18 mouse cellular contexts compared by ENCODE assay signal in the genomic region with DNA sequence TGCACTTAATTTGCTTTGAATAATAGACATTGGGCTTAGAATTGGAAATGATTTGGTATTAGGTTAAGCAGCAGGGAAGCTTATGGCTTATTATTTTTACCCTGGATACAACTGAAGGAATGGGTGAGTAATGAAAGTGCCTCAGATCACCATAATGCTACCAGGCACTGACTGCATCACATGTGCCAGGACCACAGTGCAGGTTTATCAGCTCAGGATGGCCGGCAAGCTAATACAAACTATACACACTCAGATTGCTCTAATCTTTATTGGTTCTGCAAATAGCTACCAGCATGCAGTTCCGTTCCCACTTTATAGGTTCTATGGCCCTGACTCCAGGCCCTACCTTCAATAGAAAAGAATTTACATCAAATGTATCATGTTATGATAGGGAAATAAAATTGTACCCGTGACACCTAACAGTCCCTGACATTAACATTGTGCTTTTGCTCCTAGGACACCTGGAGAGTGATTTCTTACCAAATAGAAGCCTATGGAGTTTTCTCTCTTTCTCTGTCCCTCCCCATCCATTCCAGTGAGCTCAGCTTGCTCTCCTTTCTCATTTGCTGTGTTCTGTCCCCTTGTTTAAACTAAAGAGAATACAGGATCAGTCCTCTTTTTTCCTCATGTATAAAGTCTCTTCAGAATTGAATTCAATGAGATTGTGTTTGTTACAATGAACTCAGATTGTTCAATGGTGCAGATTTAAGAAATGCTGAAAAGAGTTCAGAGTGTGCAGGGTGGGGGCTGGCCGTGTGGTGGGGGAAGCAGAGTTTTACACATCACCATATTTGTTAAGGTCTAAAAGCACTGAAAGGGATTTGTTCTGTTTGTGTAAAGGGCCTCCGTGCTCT.
DNase-seq lines count a peak whose midpoint lies in the region; ATAC-seq and TF ChIP-seq lines count a peak whose summit lies in the region.
"Had no signal": no experiment of that assay in that cellular context is flagged by ENCODE, and none has a peak within 500 bp of the region (broad histone marks: within the 10 kb centered on the region; RNA-seq: fewer than 3 reads in every experiment).

No protein-coding gene starts in this region.

- no peaks in the 10 kb centered on the region for H3K27me3 ChIP-seq in forebrain, embryonic 10.5 days (ENCODE audit: poor library complexity, severe bottlenecking)
- no peaks in the 10 kb centered on the region for H3K27me3 ChIP-seq in forebrain, postnatal 0 days (ENCODE audit: insufficient read depth, low read length)
- no peaks in the 10 kb centered on the region for H3K27me3 ChIP-seq in intestine, postnatal 0 days (replicated peaks; ENCODE audit: control insufficient read depth, insufficient read depth, low read length)
- H3K27me3 ChIP-seq in liver, postnatal 0 days (ENCODE audit: insufficient read depth, low read length): no peaks in the 10 kb centered on the region
- no peaks in the 10 kb centered on the region for H3K27me3 ChIP-seq in liver, embryonic 11.5 days (replicated peaks; ENCODE audit: control insufficient read depth, insufficient read depth, low read length)
- H3K27me3 ChIP-seq: CH12.LX; embryonic facial prominence, embryonic 15.5 days; liver, embryonic 15.5 days had no signal

- H3K27ac ChIP-seq in layer of hippocampus, adult 2 months: peak overlapping the region; percentile 28
- H3K27ac ChIP-seq in forebrain, embryonic 10.5 days: peak overlapping the region; percentile 70
- no peak overlapping the region for H3K27ac ChIP-seq in forebrain, postnatal 0 days (ENCODE audit: low read depth, low read length)
- no peak overlapping the region for H3K27ac ChIP-seq in intestine, postnatal 0 days (ENCODE audit: low read depth, low read length)
- H3K27ac ChIP-seq in liver, postnatal 0 days (ENCODE audit: low read depth): no peak overlapping the region
- H3K27ac ChIP-seq in liver, embryonic 11.5 days (ENCODE audit: low read depth, low read length): no peak overlapping the region
- H3K27ac ChIP-seq: embryonic facial prominence, embryonic 15.5 days; kidney, postnatal 0 days; limb, embryonic 13.5 days; liver, embryonic 15.5 days had no signal

- H3K4me3 ChIP-seq in layer of hippocampus, adult 2 months: no peak overlapping the region
- H3K4me3 ChIP-seq in forebrain, embryonic 10.5 days: no peak overlapping the region
- no peak overlapping the region for H3K4me3 ChIP-seq in forebrain, postnatal 0 days (ENCODE audit: low read depth, low read length)
- no peak overlapping the region for H3K4me3 ChIP-seq in intestine, postnatal 0 days (ENCODE audit: low read depth, low read length)
- no peak overlapping the region for H3K4me3 ChIP-seq in liver, postnatal 0 days (ENCODE audit: low read depth, low read length)
- H3K4me3 ChIP-seq in liver, embryonic 11.5 days (ENCODE audit: low read depth, low read length): no peak overlapping the region
- H3K4me3 ChIP-seq: embryonic facial prominence, embryonic 15.5 days; limb, embryonic 13.5 days; liver, embryonic 15.5 days had no signal

- no peak for TF ChIP-seq EP300 in liver, postnatal 0 days (IDR thresholded peaks at IDR 0.05; ENCODE audit: low read depth)

- H3K36me3 ChIP-seq in forebrain, embryonic 10.5 days (replicated peaks): no peaks in the 10 kb centered on the region
- no peaks in the 10 kb centered on the region for H3K36me3 ChIP-seq in forebrain, postnatal 0 days (ENCODE audit: insufficient read depth)
- no peaks in the 10 kb centered on the region for H3K36me3 ChIP-seq in intestine, postnatal 0 days (ENCODE audit: control insufficient read depth, insufficient read depth)
- H3K36me3 ChIP-seq in liver, postnatal 0 days (replicated peaks; ENCODE audit: insufficient read depth, low read length): no peaks in the 10 kb centered on the region
- H3K36me3 ChIP-seq in liver, embryonic 11.5 days (ENCODE audit: control insufficient read depth, insufficient read depth, low read length): no peaks in the 10 kb centered on the region
- H3K36me3 ChIP-seq: embryonic facial prominence, embryonic 15.5 days; limb, embryonic 13.5 days; liver, embryonic 15.5 days had no signal

- WGBS in forebrain, embryonic 10.5 days: 49% methylated on average over 5 of the region's 5 CpGs
- 14% methylated on average over 5 of the region's 5 CpGs for WGBS in forebrain, postnatal 0 days
- 47% methylated on average over 5 of the region's 5 CpGs for WGBS in intestine, postnatal 0 days
- WGBS in liver, postnatal 0 days (ENCODE audit: insufficient replicate concordance): 74% methylated on average over 5 of the region's 5 CpGs
- WGBS in liver, embryonic 11.5 days: 69% methylated on average over 5 of the region's 5 CpGs

- TF ChIP-seq CTCF in layer of hippocampus, adult 2 months (conservative IDR thresholded peaks at IDR 0.05): no peak
- TF ChIP-seq CTCF in forebrain, postnatal 0 days (IDR thresholded peaks at IDR 0.05; ENCODE audit: low read depth): no peak
- no peak for TF ChIP-seq CTCF in intestine, postnatal 0 days (IDR thresholded peaks at IDR 0.05; ENCODE audit: low read depth)
- TF ChIP-seq CTCF in liver, postnatal 0 days (IDR thresholded peaks at IDR 0.05; ENCODE audit: low read depth): no peak

- H3K9ac ChIP-seq in forebrain, postnatal 0 days: no peak overlapping the region
- H3K9ac ChIP-seq in intestine, postnatal 0 days (ENCODE audit: low read depth, low read length): no peak overlapping the region
- H3K9ac ChIP-seq in liver, postnatal 0 days (replicated peaks): no peak overlapping the region
- no peak overlapping the region for H3K9ac ChIP-seq in liver, embryonic 11.5 days (ENCODE audit: low read depth, low read length)
- H3K9ac ChIP-seq: embryonic facial prominence, embryonic 15.5 days; limb, embryonic 13.5 days; liver, embryonic 15.5 days had no signal

- DNase-seq in layer of hippocampus, adult 2 months (ENCODE audit: low spot score in 2 of 2): no peak
- no peak for DNase-seq in layer of hippocampus, postnatal 14 days (ENCODE audit: low spot score in 2 of 2)
- no peak for DNase-seq in forebrain, embryonic 10.5 days (ENCODE audit: extremely low spot score, low spot score)
- no peak for DNase-seq in forebrain, postnatal 0 days
- no peak for DNase-seq in liver, postnatal 0 days
- no peak for DNase-seq in liver, embryonic 11.5 days (ENCODE audit: low spot score)
- no peak for DNase-seq in right cerebral cortex, postnatal 25 days
- DNase-seq: adrenal gland, adult 2 months; cerebellum, postnatal 10 days; embryo, embryonic 11 days; gastrocnemius, postnatal 10 days; lung, postnatal 10 days had no signal

- H3K9me3 ChIP-seq in forebrain, embryonic 10.5 days: no peaks in the 10 kb centered on the region
- H3K9me3 ChIP-seq in forebrain, postnatal 0 days (ENCODE audit: low read length): no peaks in the 10 kb centered on the region
- no peaks in the 10 kb centered on the region for H3K9me3 ChIP-seq in intestine, postnatal 0 days (ENCODE audit: control insufficient read depth)
- no peaks in the 10 kb centered on the region for H3K9me3 ChIP-seq in liver, postnatal 0 days (ENCODE audit: low read length)
- H3K9me3 ChIP-seq in liver, embryonic 11.5 days (ENCODE audit: control insufficient read depth, low read length): no peaks in the 10 kb centered on the region
- H3K9me3 ChIP-seq: embryonic facial prominence, embryonic 15.5 days; limb, embryonic 13.5 days; liver, embryonic 15.5 days had no signal

- H3K4me2 ChIP-seq in forebrain, postnatal 0 days (ENCODE audit: low read depth): no peak overlapping the region
- no peak overlapping the region for H3K4me2 ChIP-seq in intestine, postnatal 0 days (replicated peaks; ENCODE audit: low read depth)
- H3K4me2 ChIP-seq in liver, postnatal 0 days (ENCODE audit: low read depth, low read length): no peak overlapping the region
- H3K4me2 ChIP-seq in liver, embryonic 11.5 days: no peak overlapping the region
- H3K4me2 ChIP-seq: embryonic facial prominence, embryonic 15.5 days; limb, embryonic 13.5 days; liver, embryonic 15.5 days had no signal

- ATAC-seq in forebrain, postnatal 0 days: peak; percentile 85
- ATAC-seq in intestine, postnatal 0 days: 0 out of 2 replicates have a peak, but pooled peaks have one; percentile 31
- ATAC-seq in liver, postnatal 0 days: no peak
- no peak for ATAC-seq in liver, embryonic 11.5 days (replicated peaks; ENCODE audit: low FRiP score)

- H3K4me1 ChIP-seq in forebrain, embryonic 10.5 days: peaks cover 43% of the 10 kb centered on the region
- no peaks in the 10 kb centered on the region for H3K4me1 ChIP-seq in forebrain, postnatal 0 days (ENCODE audit: insufficient read depth)
- no peaks in the 10 kb centered on the region for H3K4me1 ChIP-seq in intestine, postnatal 0 days (replicated peaks; ENCODE audit: control insufficient read depth, insufficient read depth, low read length)
- H3K4me1 ChIP-seq in liver, postnatal 0 days (ENCODE audit: insufficient read depth): no peaks in the 10 kb centered on the region
- no peaks in the 10 kb centered on the region for H3K4me1 ChIP-seq in liver, embryonic 11.5 days (replicated peaks; ENCODE audit: control insufficient read depth, insufficient read depth, low read length)
- H3K4me1 ChIP-seq: embryonic facial prominence, embryonic 15.5 days; limb, embryonic 13.5 days; liver, embryonic 15.5 days had no signal

Comparison
In these comparisons a context has a peak if more than half of its experiments do, and no peak if none do; other contexts are left out.
1. H3K27ac ChIP-seq: peak in layer of hippocampus, adult 2 months (single experiment) and forebrain, embryonic 10.5 days (single experiment); none in forebrain, postnatal 0 days (single experiment), intestine, postnatal 0 days (single experiment), liver, postnatal 0 days (single experiment) and liver, embryonic 11.5 days (single experiment).
2. ATAC-seq: peak in forebrain, postnatal 0 days (single experiment) and intestine, postnatal 0 days (single experiment); none in liver, postnatal 0 days (single experiment) and liver, embryonic 11.5 days (single experiment).